Mouse (Mus musculus): ENCODE results near the gene Tlr5. TPM values are rescaled to one million over a fixed set of nuclear protein-coding genes. Genes with fewer than 3 reads are reported as not detected.
A peak's percentile ranks its signal among the peaks of the same experiment; 100 is the strongest.

Gene Tlr5
- polyA plus RNA-seq, 1 experiment from 2014 or later: 1.0 TPM

GRCm38 (mm10) chr1:182955047-182955620 lies 546 bp downstream of the Tlr5 start:
- WGBS (ENCODE audit: insufficient replicate concordance): 10% methylated on average over 15 of the region's 15 CpGs
- H3K36me3 ChIP-seq (replicated peaks): no peaks in the 10 kb centered on the region
- no peak overlapping the region for H3K27ac ChIP-seq (replicated peaks)

GRCm38 (mm10) chr1:182956186-182956960 lies 1.8 kb downstream of the Tlr5 start:
- Histone ChIP-seq H3K9me3 (replicated peaks) (no peaks in the 10 kb centered on the region), H3K27me3 (peaks cover 23% of the 10 kb centered on the region), H3K4me1 (replicated peaks) (peaks cover 47% of the 10 kb centered on the region), H3K27ac (replicated peaks) (peak overlapping the region; percentile 70; the same call in 1 of the 2 replicates), H3K9ac (no peak overlapping the region), H3K4me3 (replicated peaks) (no peak overlapping the region), H3K36me3 (replicated peaks) (no peaks in the 10 kb centered on the region), H3K4me2 (no peak overlapping the region)
- no peak for ATAC-seq (ENCODE audit: insufficient read depth)
- WGBS (ENCODE audit: insufficient replicate concordance): 57% methylated on average over 12 of the region's 12 CpGs

More at GRCm38 (mm10) chr1:182955047-182955620, 546 bp downstream of the Tlr5 start:
- H3K9ac ChIP-seq: peak overlapping the region; percentile 26; the same call in 1 of the 2 replicates
- peaks cover 23% of the 10 kb centered on the region for H3K27me3 ChIP-seq
- peaks cover 45% of the 10 kb centered on the region for H3K4me1 ChIP-seq (replicated peaks)
- H3K4me3 ChIP-seq (replicated peaks): peak overlapping the region; percentile 46
- H3K4me2 ChIP-seq: peak overlapping the region; percentile 64
- H3K9me3 ChIP-seq (replicated peaks): no peaks in the 10 kb centered on the region
- 0 out of 2 replicates have a peak, but pooled peaks have one; percentile 4 for ATAC-seq (ENCODE audit: insufficient read depth)

GRCm38 (mm10) chr1:182957001-182957757 lies 2.6 kb downstream of the Tlr5 start:
- Histone ChIP-seq H3K9me3 (replicated peaks) (no peaks in the 10 kb centered on the region), H3K9ac (no peak overlapping the region), H3K4me2 (no peak overlapping the region), H3K27ac (replicated peaks) (peak overlapping the region; percentile 70), H3K4me3 (replicated peaks) (no peak overlapping the region), H3K27me3 (peaks cover 23% of the 10 kb centered on the region), H3K36me3 (replicated peaks) (no peaks in the 10 kb centered on the region), H3K4me1 (replicated peaks) (peaks cover 47% of the 10 kb centered on the region)
- 61% methylated on average over 16 of the region's 16 CpGs for WGBS (ENCODE audit: insufficient replicate concordance)
- peak; percentile 61 for ATAC-seq (ENCODE audit: insufficient read depth)

- Histone ChIP-seq H3K27ac (replicated peaks) (no peak overlapping the region), H3K27me3 (peaks cover 23% of the 10 kb centered on the region), H3K4me2 (no peak overlapping the region)
These were observed 3.4 kb downstream of the Tlr5 start for GRCm38 (mm10) chr1:182957826-182958544.

GRCm38 (mm10) chr1:182958824-182959223 lies 4.2 kb downstream of the Tlr5 start:
- Histone ChIP-seq H3K27ac (replicated peaks) (no peak overlapping the region), H3K27me3 (peaks cover 23% of the 10 kb centered on the region), H3K4me3 (replicated peaks) (no peak overlapping the region), H3K9me3 (replicated peaks) (no peaks in the 10 kb centered on the region), H3K4me1 (replicated peaks) (peaks cover 43% of the 10 kb centered on the region), H3K4me2 (0 out of 2 replicates have a peak overlapping the region, but pooled peaks have one; percentile 57), H3K36me3 (replicated peaks) (no peaks in the 10 kb centered on the region), H3K9ac (no peak overlapping the region)
- ATAC-seq (ENCODE audit: insufficient read depth): no peak
- WGBS (ENCODE audit: insufficient replicate concordance): 55% methylated on average over 3 of the region's 3 CpGs

More at GRCm38 (mm10) chr1:182957826-182958544, 3.4 kb downstream of the Tlr5 start:
- ATAC-seq (ENCODE audit: insufficient read depth): no peak
- Histone ChIP-seq H3K4me1 (replicated peaks) (peaks cover 47% of the 10 kb centered on the region), H3K9ac (no peak overlapping the region), H3K36me3 (replicated peaks) (no peaks in the 10 kb centered on the region), H3K4me3 (replicated peaks) (no peak overlapping the region), H3K9me3 (replicated peaks) (no peaks in the 10 kb centered on the region)
- 68% methylated on average over 13 of the region's 13 CpGs for WGBS (ENCODE audit: insufficient replicate concordance)

- H3K9ac ChIP-seq: no peak overlapping the region
- H3K27ac ChIP-seq (replicated peaks): no peak overlapping the region
These were observed 4.7 kb downstream of the Tlr5 start for GRCm38 (mm10) chr1:182959251-182959691.

GRCm38 (mm10) chr1:182959811-182960455 lies 5.3 kb downstream of the Tlr5 start:
- Histone ChIP-seq H3K4me3 (replicated peaks) (peak overlapping the region; percentile 41), H3K9ac (no peak overlapping the region), H3K27me3 (peaks cover 20% of the 10 kb centered on the region), H3K27ac (replicated peaks) (no peak overlapping the region), H3K9me3 (replicated peaks) (no peaks in the 10 kb centered on the region), H3K36me3 (replicated peaks) (no peaks in the 10 kb centered on the region), H3K4me2 (peak overlapping the region; percentile 57), H3K4me1 (replicated peaks) (peaks cover 35% of the 10 kb centered on the region)
- WGBS (ENCODE audit: insufficient replicate concordance): under 1% methylated on average over 20 of the region's 20 CpGs
- ATAC-seq (ENCODE audit: insufficient read depth): no peak

More at GRCm38 (mm10) chr1:182959251-182959691, 4.7 kb downstream of the Tlr5 start:
- Histone ChIP-seq H3K4me3 (replicated peaks) (peak overlapping the region; percentile 41), H3K36me3 (replicated peaks) (no peaks in the 10 kb centered on the region), H3K4me2 (peak overlapping the region; percentile 57), H3K9me3 (replicated peaks) (no peaks in the 10 kb centered on the region), H3K4me1 (replicated peaks) (peaks cover 38% of the 10 kb centered on the region), H3K27me3 (peaks cover 23% of the 10 kb centered on the region)
- no peak for ATAC-seq (ENCODE audit: insufficient read depth)
- 5% methylated on average over 17 of the region's 17 CpGs for WGBS (ENCODE audit: insufficient replicate concordance)

GRCm38 (mm10) chr1:182961076-182961475 lies 6.5 kb downstream of the Tlr5 start:
- WGBS (ENCODE audit: insufficient replicate concordance): 61% methylated on average over 5 of the region's 5 CpGs
- ATAC-seq (ENCODE audit: insufficient read depth): no peak
- H3K9ac ChIP-seq: no peak overlapping the region
- peaks cover 13% of the 10 kb centered on the region for H3K27me3 ChIP-seq
- no peak overlapping the region for H3K27ac ChIP-seq (replicated peaks)
- no peaks in the 10 kb centered on the region for H3K9me3 ChIP-seq (replicated peaks)
- H3K4me2 ChIP-seq: no peak overlapping the region
- peaks cover 26% of the 10 kb centered on the region for H3K4me1 ChIP-seq (replicated peaks)
- no peaks in the 10 kb centered on the region for H3K36me3 ChIP-seq (replicated peaks)
- no peak overlapping the region for H3K4me3 ChIP-seq (replicated peaks)

- Histone ChIP-seq H3K4me2 (no peak overlapping the region), H3K9me3 (replicated peaks) (no peaks in the 10 kb centered on the region), H3K36me3 (replicated peaks) (no peaks in the 10 kb centered on the region), H3K27me3 (peaks cover 13% of the 10 kb centered on the region), H3K9ac (no peak overlapping the region), H3K27ac (replicated peaks) (no peak overlapping the region), H3K4me3 (replicated peaks) (no peak overlapping the region), H3K4me1 (replicated peaks) (peaks cover 14% of the 10 kb centered on the region)
- WGBS (ENCODE audit: insufficient replicate concordance): 52% methylated on average over 5 of the region's 5 CpGs
- no peak for ATAC-seq (ENCODE audit: insufficient read depth)
These were observed 8.7 kb downstream of the Tlr5 start for GRCm38 (mm10) chr1:182963329-182963728.

GRCm38 (mm10) chr1:182964855-182965466 lies 10.4 kb downstream of the Tlr5 start:
- H3K4me1 ChIP-seq (replicated peaks): peaks cover 3% of the 10 kb centered on the region; the same call in 1 of the 2 replicates
- H3K9ac ChIP-seq: no peak overlapping the region
- no peak overlapping the region for H3K27ac ChIP-seq (replicated peaks)
- H3K36me3 ChIP-seq (replicated peaks): no peaks in the 10 kb centered on the region
- H3K9me3 ChIP-seq (replicated peaks): no peaks in the 10 kb centered on the region
- WGBS (ENCODE audit: insufficient replicate concordance): 55% methylated on average over 9 of the region's 9 CpGs
- H3K4me3 ChIP-seq (replicated peaks): no peak overlapping the region
- no peak overlapping the region for H3K4me2 ChIP-seq
- 0 out of 2 replicates have a peak, but pooled peaks cover under 1% of the 10 kb centered on the region for H3K27me3 ChIP-seq
- ATAC-seq (ENCODE audit: insufficient read depth): no peak
